Mouse (Mus musculus) liver, postnatal 0 days (tissue): Measurements from ENCODE around the gene Gbp10.
"Not testable (repeated sequence)": the region's sequence is repeated elsewhere in the genome, so short reads cannot be mapped to it uniquely, and the experiment has no call there.

Source experiments
- CTCF ChIP-seq: sonication (generic); IDR thresholded peaks from 2 replicates; pipeline ENCODE4 v1.5.1; 2016; ENCODE audit warnings: antibody characterized with exemption, low read depth
- EP300 ChIP-seq: IDR thresholded peaks from 2 replicates; pipeline ENCODE4 v1.6.1; 2016; ENCODE audit warnings: antibody characterized with exemption, low read depth, mild to moderate bottlenecking

DNA sequence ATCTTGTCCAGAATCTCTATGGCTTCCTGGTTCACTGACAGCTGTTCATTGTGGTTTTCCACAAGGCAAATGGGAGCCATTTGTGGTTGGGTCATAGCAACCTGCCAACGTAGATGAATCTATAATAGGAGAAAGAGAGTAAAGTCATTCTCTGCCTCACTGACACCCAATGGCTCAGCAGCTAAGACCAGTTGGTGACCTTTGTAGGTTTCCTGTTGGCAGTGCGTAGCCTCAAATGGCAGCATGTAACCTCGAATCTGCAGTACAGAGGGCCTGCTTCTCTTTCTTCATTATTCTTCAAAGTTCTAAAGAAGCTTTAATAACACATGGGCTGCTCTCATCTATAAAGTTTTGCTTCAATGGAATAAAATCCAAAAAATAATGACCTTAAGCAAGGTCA is 3.3 kb downstream of the Gbp10 start:
- TF ChIP-seq CTCF, EP300: not testable (repeated sequence)
